Mouse (Mus musculus) naive thymus-derived CD4-positive, alpha-beta T cell, adult 2 months (primary cell): Measurements from ENCODE around the gene Acsbg2.
A peak's percentile ranks its signal among the peaks of the same experiment; 100 is the strongest.

ENCODE experiments used
- DNase-seq: peaks from one replicate; pipeline ENCODE4 v3.0.0-alpha.2; 2011; ENCODE audit warnings: low read depth

Acsbg2 gene

GRCm38 (mm10) chr17:56822380-56822779 is 51.9 kb downstream of the Acsbg2 start:
- DNase-seq, result no peak

- DNase-seq, result peak; percentile 73
These were observed 54.5 kb downstream of the Acsbg2 start for GRCm38 (mm10) chr17:56819694-56820111.

GRCm38 (mm10) chr17:56819032-56819545 is 55.2 kb downstream of the Acsbg2 start:
- no peak for DNase-seq

GRCm38 (mm10) chr17:56818067-56818636 is 56.1 kb downstream of the Acsbg2 start:
- no peak for DNase-seq

- DNase-seq, result no peak
These were observed 59.2 kb downstream of the Acsbg2 start for GRCm38 (mm10) chr17:56815057-56815345.

GRCm38 (mm10) chr17:56814316-56815056 is 59.8 kb downstream of the Acsbg2 start:
- peak; percentile 52 for DNase-seq

- DNase-seq, result no peak
These were observed 64.0 kb downstream of the Acsbg2 start for GRCm38 (mm10) chr17:56810245-56810644.

GRCm38 (mm10) chr17:56808518-56808917 is 65.7 kb downstream of the Acsbg2 start:
- peak; percentile 73 for DNase-seq

GRCm38 (mm10) chr17:56805784-56806183 is 68.5 kb downstream of the Acsbg2 start:
- DNase-seq, result no peak

- DNase-seq, result no peak
These were observed 69.3 kb downstream of the Acsbg2 start for GRCm38 (mm10) chr17:56804952-56805351.

- DNase-seq, result no peak
These were observed 72.2 kb downstream of the Acsbg2 start for GRCm38 (mm10) chr17:56802065-56802464.

- DNase-seq, result no peak
These were observed 75.0 kb downstream of the Acsbg2 start for GRCm38 (mm10) chr17:56799276-56799675.

GRCm38 (mm10) chr17:56793614-56794319 is 80.5 kb downstream of the Acsbg2 start:
- DNase-seq, result no peak
